Mouse (Mus musculus): Measurements from ENCODE around the gene Gm10282. TPM values are rescaled to one million over a fixed set of nuclear protein-coding genes. Genes with fewer than 3 reads are reported as not detected.

Gm10282 gene
- 10 to 100 TPM; 25.8 to 62.2 TPM for polyA plus RNA-seq (2017; shearing (Covaris generic))

- no peak for ATAC-seq
Measured at GRCm38 (mm10) chr8:72305210-72305905, at the start of gene Gm10282. TSS of gene Gm10282 (minus strand) at chr8:72305260.

GRCm38 (mm10) chr8:72354272-72354671 lies 49.2 kb upstream of the Gm10282 start:
- ATAC-seq, result peak; percentile 68

- peak; percentile 5 for ATAC-seq
Measured at GRCm38 (mm10) chr8:72353700-72354045, 48.6 kb upstream of the Gm10282 start.

GRCm38 (mm10) chr8:72352951-72353699 lies 48.1 kb upstream of the Gm10282 start:
- no peak for ATAC-seq

GRCm38 (mm10) chr8:72351405-72352005 lies 46.4 kb upstream of the Gm10282 start:
- ATAC-seq, result no peak

GRCm38 (mm10) chr8:72350727-72351126 lies 45.7 kb upstream of the Gm10282 start:
- peak; percentile 29 for ATAC-seq

GRCm38 (mm10) chr8:72349838-72350237 lies 44.8 kb upstream of the Gm10282 start:
- ATAC-seq, result peak; percentile 6

- no peak for ATAC-seq
Measured at GRCm38 (mm10) chr8:72348956-72349355, 43.9 kb upstream of the Gm10282 start.

- ATAC-seq, result no peak
Measured at GRCm38 (mm10) chr8:72348114-72348513, 43.1 kb upstream of the Gm10282 start.

- ATAC-seq, result no peak
Measured at GRCm38 (mm10) chr8:72347553-72347952, 42.5 kb upstream of the Gm10282 start.

GRCm38 (mm10) chr8:72343725-72344124 lies 38.7 kb upstream of the Gm10282 start:
- ATAC-seq, result peak; percentile 95

- no peak for ATAC-seq
Measured at GRCm38 (mm10) chr8:72342556-72343300, 37.7 kb upstream of the Gm10282 start.

- ATAC-seq, result no peak
Measured at GRCm38 (mm10) chr8:72337034-72337433, 32.0 kb upstream of the Gm10282 start.

GRCm38 (mm10) chr8:72336273-72336672 lies 31.2 kb upstream of the Gm10282 start:
- ATAC-seq, result no peak

- ATAC-seq, result no peak
Measured at GRCm38 (mm10) chr8:72334144-72334641, 29.1 kb upstream of the Gm10282 start.

GRCm38 (mm10) chr8:72333429-72334143 lies 28.5 kb upstream of the Gm10282 start:
- no peak for ATAC-seq

- ATAC-seq, result no peak
Measured at GRCm38 (mm10) chr8:72331631-72332030, 26.6 kb upstream of the Gm10282 start.

GRCm38 (mm10) chr8:72330806-72331516 lies 25.9 kb upstream of the Gm10282 start:
- ATAC-seq, result peak; percentile 79

GRCm38 (mm10) chr8:72329116-72329515 lies 24.1 kb upstream of the Gm10282 start:
- ATAC-seq, result no peak

- no peak for ATAC-seq
Measured at GRCm38 (mm10) chr8:72324708-72325107, 19.6 kb upstream of the Gm10282 start.

GRCm38 (mm10) chr8:72324036-72324706 lies 19.1 kb upstream of the Gm10282 start:
- ATAC-seq, result no peak

All from activated CD4-positive, CD25-positive, alpha-beta regulatory T cell, adult 4 months (primary cell).